Mouse (Mus musculus) limb, embryonic 12.5 days (tissue): ENCODE data around the gene Pde4c. TPM values are rescaled to one million over a fixed set of nuclear protein-coding genes. Genes with fewer than 3 reads are reported as not detected.
A peak's percentile ranks its signal among the peaks of the same experiment; 100 is the strongest.

Experiments
- ATAC-seq: fragments of 200-750 bp; cut with Nextera tagmentation; 2 replicates; pipeline ENCODE4 v1.8.0; 2017; ENCODE audit warnings: low read depth, moderate TSS enrichment; ENCODE audit not compliant: insufficient number of reproducible peaks, insufficient read depth, low FRiP score, low TSS enrichment
- H3K27ac ChIP-seq: fragments of 300-500 bp; sonication (generic); 2 replicates; pipeline ENCODE4 v1.5.1; 2016; ENCODE audit warnings: mild to moderate bottlenecking, moderate library complexity
- H3K27me3 ChIP-seq: fragments of 300-500 bp; sonication (generic); 2 replicates; pipeline ENCODE4 v1.6.1; 2016; ENCODE audit warnings: mild to moderate bottlenecking, moderate library complexity
- H3K36me3 ChIP-seq: fragments of 300-500 bp; sonication (generic); 2 replicates; pipeline ENCODE4 v1.6.1; 2016; ENCODE audit warnings: mild to moderate bottlenecking, moderate library complexity
- H3K4me1 ChIP-seq: fragments of 300-500 bp; sonication (generic); replicated peaks from 2 replicates; pipeline ENCODE4 v1.6.1; 2016
- H3K4me2 ChIP-seq: fragments of 300-500 bp; sonication (generic); 2 replicates; pipeline ENCODE4 v1.6.1; 2016; ENCODE audit warnings: mild to moderate bottlenecking, moderate library complexity
- H3K4me3 ChIP-seq: fragments of 300-500 bp; sonication (generic); replicated peaks from 2 replicates; pipeline ENCODE4 v1.5.1; 2016; ENCODE audit warnings: mild to moderate bottlenecking
- H3K9ac ChIP-seq: fragments of 300-500 bp; sonication (generic); replicated peaks from 2 replicates; pipeline ENCODE4 v1.6.1; 2016; ENCODE audit warnings: mild to moderate bottlenecking, moderate library complexity
- H3K9me3 ChIP-seq: fragments of 300-500 bp; sonication (generic); 2 replicates; pipeline ENCODE4 v1.6.1; 2016; ENCODE audit warnings: mild to moderate bottlenecking, moderate library complexity
- WGBS: fragments of 180-500 bp; shearing (Covaris S2); methylation state at CpG from one replicate; pipeline ENCODE4 v1.1.7; 2016; 5-methylcytosine and 5-hydroxymethylcytosine counted together
- polyA plus RNA-seq: library from polyadenylated mRNA; unstranded; fragments of >200 nt; fragmentation: Nextera tagmentation; extraction: Ambion mirVana; gene quantifications from 2 replicates; pipeline ENCODE4 v1.2.1, GENCODE M21; 2016

The Pde4c gene
- polyA plus RNA-seq, 1 experiment from 2014 or later = 0.33 TPM

GRCm38 (mm10) chr8:70762118-70762517, 38.6 kb downstream of the Pde4c start:
- no peak overlapping the region for H3K4me2 ChIP-seq
- no peak overlapping the region for H3K9ac ChIP-seq
- H3K4me3 ChIP-seq = no peak overlapping the region
- WGBS = 82% methylated on average over 1 of the region's 1 CpGs
- H3K9me3 ChIP-seq = no peaks in the 10 kb centered on the region
- H3K36me3 ChIP-seq = peaks cover 16% of the 10 kb centered on the region
- ATAC-seq = no peak
- peaks cover 30% of the 10 kb centered on the region for H3K4me1 ChIP-seq
- H3K27me3 ChIP-seq = no peaks in the 10 kb centered on the region
- no peak overlapping the region for H3K27ac ChIP-seq

GRCm38 (mm10) chr8:70763354-70763753, 39.8 kb downstream of the Pde4c start:
- Histone ChIP-seq H3K9me3 (no peaks in the 10 kb centered on the region), H3K4me1 (peaks cover 30% of the 10 kb centered on the region), H3K27ac (no peak overlapping the region), H3K4me3 (no peak overlapping the region), H3K27me3 (no peaks in the 10 kb centered on the region), H3K4me2 (no peak overlapping the region), H3K36me3 (peaks cover 13% of the 10 kb centered on the region), H3K9ac (no peak overlapping the region)
- no peak for ATAC-seq
- WGBS = 4% methylated on average over 3 of the region's 3 CpGs

GRCm38 (mm10) chr8:70764026-70764425, 40.5 kb downstream of the Pde4c start:
- Histone ChIP-seq H3K27me3 (no peaks in the 10 kb centered on the region), H3K9me3 (no peaks in the 10 kb centered on the region), H3K4me3 (no peak overlapping the region), H3K27ac (no peak overlapping the region), H3K36me3 (peaks cover 16% of the 10 kb centered on the region), H3K4me1 (peaks cover 28% of the 10 kb centered on the region), H3K4me2 (no peak overlapping the region), H3K9ac (no peak overlapping the region)
- no peak for ATAC-seq
- WGBS = 86% methylated on average over 8 of the region's 8 CpGs

- no peak for ATAC-seq
- Histone ChIP-seq H3K4me1 (peaks cover 23% of the 10 kb centered on the region), H3K27ac (no peak overlapping the region), H3K4me2 (no peak overlapping the region), H3K9ac (no peak overlapping the region), H3K9me3 (no peaks in the 10 kb centered on the region), H3K27me3 (no peaks in the 10 kb centered on the region), H3K36me3 (peaks cover 21% of the 10 kb centered on the region), H3K4me3 (no peak overlapping the region)
- 92% methylated on average over 13 of the region's 13 CpGs for WGBS
Observed at GRCm38 (mm10) chr8:70764676-70765075, 41.2 kb downstream of the Pde4c start.

GRCm38 (mm10) chr8:70765329-70765728, 41.8 kb downstream of the Pde4c start:
- H3K9me3 ChIP-seq = no peaks in the 10 kb centered on the region
- WGBS = 78% methylated on average over 9 of the region's 9 CpGs
- ATAC-seq = no peak
- peaks cover 28% of the 10 kb centered on the region for H3K36me3 ChIP-seq
- H3K27ac ChIP-seq = no peak overlapping the region
- H3K27me3 ChIP-seq = no peaks in the 10 kb centered on the region
- peak overlapping the region; percentile 66 for H3K9ac ChIP-seq
- peak overlapping the region; percentile 89 for H3K4me2 ChIP-seq
- peak overlapping the region; percentile 45 for H3K4me3 ChIP-seq
- peaks cover 16% of the 10 kb centered on the region for H3K4me1 ChIP-seq

GRCm38 (mm10) chr8:70765838-70766570, 42.5 kb downstream of the Pde4c start:
- WGBS = 2% methylated on average over 34 of the region's 34 CpGs
- H3K9me3 ChIP-seq = no peaks in the 10 kb centered on the region

GRCm38 (mm10) chr8:70766571-70767440, 43.3 kb downstream of the Pde4c start:
- peak; percentile 17; the same call in 1 of the 2 replicates for ATAC-seq
- Histone ChIP-seq H3K4me2 (peak overlapping the region; percentile 89), H3K27ac (no peak overlapping the region)

More at GRCm38 (mm10) chr8:70765838-70766570, 42.5 kb downstream of the Pde4c start:
- Histone ChIP-seq H3K4me3 (peak overlapping the region; percentile 45), H3K27me3 (no peaks in the 10 kb centered on the region), H3K4me1 (peaks cover 15% of the 10 kb centered on the region), H3K9ac (peak overlapping the region; percentile 66), H3K4me2 (peak overlapping the region; percentile 89), H3K36me3 (peaks cover 34% of the 10 kb centered on the region), H3K27ac (no peak overlapping the region)
- ATAC-seq = no peak

GRCm38 (mm10) chr8:70767503-70767902, 44.0 kb downstream of the Pde4c start:
- H3K36me3 ChIP-seq = peaks cover 49% of the 10 kb centered on the region
- H3K27me3 ChIP-seq = no peaks in the 10 kb centered on the region
- peaks cover 15% of the 10 kb centered on the region for H3K4me1 ChIP-seq
- no peaks in the 10 kb centered on the region for H3K9me3 ChIP-seq
- H3K27ac ChIP-seq = no peak overlapping the region
- H3K4me2 ChIP-seq = no peak overlapping the region
- WGBS = 93% methylated on average over 6 of the region's 6 CpGs
- 0 out of 2 replicates have a peak overlapping the region, but pooled peaks have one; percentile 66 for H3K9ac ChIP-seq
- H3K4me3 ChIP-seq = no peak overlapping the region
- ATAC-seq = no peak

More at GRCm38 (mm10) chr8:70766571-70767440, 43.3 kb downstream of the Pde4c start:
- no peaks in the 10 kb centered on the region for H3K27me3 ChIP-seq
- peaks cover 42% of the 10 kb centered on the region for H3K36me3 ChIP-seq
- 7% methylated on average over 21 of the region's 21 CpGs for WGBS
- peak overlapping the region; percentile 45 for H3K4me3 ChIP-seq
- H3K4me1 ChIP-seq = peaks cover 15% of the 10 kb centered on the region
- no peaks in the 10 kb centered on the region for H3K9me3 ChIP-seq
- H3K9ac ChIP-seq = peak overlapping the region; percentile 66

- H3K27me3 ChIP-seq = no peaks in the 10 kb centered on the region
- peaks cover 57% of the 10 kb centered on the region for H3K36me3 ChIP-seq
- no peak overlapping the region for H3K4me3 ChIP-seq
- H3K4me2 ChIP-seq = no peak overlapping the region
- WGBS = 95% methylated on average over 32 of the region's 32 CpGs
- no peak overlapping the region for H3K27ac ChIP-seq
- H3K4me1 ChIP-seq = peaks cover 21% of the 10 kb centered on the region
- H3K9me3 ChIP-seq = no peaks in the 10 kb centered on the region
- H3K9ac ChIP-seq = no peak overlapping the region
- ATAC-seq = no peak
Observed at GRCm38 (mm10) chr8:70768231-70768776, 44.8 kb downstream of the Pde4c start.

- H3K4me2 ChIP-seq = no peak overlapping the region
- H3K4me3 ChIP-seq = no peak overlapping the region
- no peaks in the 10 kb centered on the region for H3K27me3 ChIP-seq
- H3K36me3 ChIP-seq = peaks cover 64% of the 10 kb centered on the region
- H3K4me1 ChIP-seq = peaks cover 26% of the 10 kb centered on the region
- no peak overlapping the region for H3K9ac ChIP-seq
- H3K27ac ChIP-seq = no peak overlapping the region
- WGBS = 80% methylated on average over 16 of the region's 16 CpGs
- ATAC-seq = no peak
- H3K9me3 ChIP-seq = no peaks in the 10 kb centered on the region
Observed at GRCm38 (mm10) chr8:70768956-70769355, 45.4 kb downstream of the Pde4c start.

GRCm38 (mm10) chr8:70769359-70769758, 45.8 kb downstream of the Pde4c start:
- Histone ChIP-seq H3K27me3 (no peaks in the 10 kb centered on the region), H3K4me2 (no peak overlapping the region), H3K36me3 (peaks cover 68% of the 10 kb centered on the region), H3K9ac (0 out of 2 replicates have a peak overlapping the region, but pooled peaks have one; percentile 8), H3K9me3 (no peaks in the 10 kb centered on the region), H3K4me1 (peaks cover 31% of the 10 kb centered on the region), H3K4me3 (0 out of 2 replicates have a peak overlapping the region, but pooled peaks have one; percentile 3), H3K27ac (peak overlapping the region; percentile 35; the same call in 1 of the 2 replicates)
- 0 out of 2 replicates have a peak, but pooled peaks have one; percentile 8 for ATAC-seq
- WGBS = 6% methylated on average over 26 of the region's 26 CpGs
